Mouse (Mus musculus) midbrain, embryonic 13.5 days (tissue): Measurements from ENCODE around the gene Prkch. TPM values are rescaled to one million over a fixed set of nuclear protein-coding genes. Genes with fewer than 3 reads are reported as not detected.

ENCODE experiments used
- ATAC-seq: fragments of 200-750 bp; cut with Nextera tagmentation; 2 replicates; pipeline ENCODE4 v1.8.0; 2017; ENCODE audit warnings: mild to moderate bottlenecking, moderate TSS enrichment, moderate library complexity
- H3K27ac ChIP-seq: fragments of 300-500 bp; sonication (generic); 2 replicates; pipeline ENCODE4 v1.5.1; 2015; ENCODE audit warnings: inconsistent platforms, mild to moderate bottlenecking, moderate library complexity
- H3K27me3 ChIP-seq: fragments of 300-500 bp; sonication (generic); 2 replicates; pipeline ENCODE4 v1.6.1; 2015; ENCODE audit warnings: mild to moderate bottlenecking, inconsistent platforms
- H3K36me3 ChIP-seq: fragments of 300-500 bp; sonication (generic); 2 replicates; pipeline ENCODE4 v1.6.1; 2015; ENCODE audit warnings: mild to moderate bottlenecking, inconsistent platforms
- H3K4me1 ChIP-seq: fragments of 300-500 bp; sonication (generic); replicated peaks from 2 replicates; pipeline ENCODE4 v1.6.1; 2015; ENCODE audit warnings: inconsistent platforms
- H3K4me2 ChIP-seq: fragments of 300-500 bp; sonication (generic); replicated peaks from 2 replicates; pipeline ENCODE4 v1.6.1; 2015; ENCODE audit warnings: moderate library complexity, mild to moderate bottlenecking, inconsistent platforms
- H3K4me3 ChIP-seq: fragments of 300-500 bp; sonication (generic); replicated peaks from 2 replicates; pipeline ENCODE4 v1.5.1; 2015; ENCODE audit warnings: mild to moderate bottlenecking, inconsistent platforms
- H3K9ac ChIP-seq: fragments of 300-500 bp; sonication (generic); replicated peaks from 2 replicates; pipeline ENCODE4 v1.6.1; 2015; ENCODE audit warnings: mild to moderate bottlenecking, inconsistent platforms
- H3K9me3 ChIP-seq: fragments of 300-500 bp; sonication (generic); 2 replicates; pipeline ENCODE4 v1.6.1; 2016; ENCODE audit warnings: mild to moderate bottlenecking, inconsistent platforms
- WGBS: fragments of 180-500 bp; shearing (Covaris S2); methylation state at CpG from one replicate; pipeline ENCODE4 v1.1.7; 2015; 5-methylcytosine and 5-hydroxymethylcytosine counted together
- polyA plus RNA-seq: library from polyadenylated mRNA; unstranded; fragments of >200 nt; fragmentation: Nextera tagmentation; extraction: Ambion mirVana; gene quantifications from 2 replicates; pipeline ENCODE4 v1.2.1, GENCODE M21; 2015

The Prkch gene
- polyA plus RNA-seq, 1 experiment from 2014 or later = 5.5 TPM

- no peaks in the 10 kb centered on the region for H3K36me3 ChIP-seq
- no peaks in the 10 kb centered on the region for H3K9me3 ChIP-seq
- no peak overlapping the region for H3K9ac ChIP-seq
- H3K4me1 ChIP-seq = peaks cover 16% of the 10 kb centered on the region
- ATAC-seq = no peak
- H3K27ac ChIP-seq = no peak overlapping the region
- no peak overlapping the region for H3K4me2 ChIP-seq
- 79% methylated on average over 12 of the region's 12 CpGs for WGBS
- H3K4me3 ChIP-seq = no peak overlapping the region
- H3K27me3 ChIP-seq = no peaks in the 10 kb centered on the region
Measured at GRCm38 (mm10) chr12:73604762-73605161, 20.2 kb downstream of the Prkch start.

- H3K4me2 ChIP-seq = no peak overlapping the region
- H3K9me3 ChIP-seq = no peaks in the 10 kb centered on the region
- WGBS = 81% methylated on average over 4 of the region's 4 CpGs
- no peak for ATAC-seq
- H3K36me3 ChIP-seq = no peaks in the 10 kb centered on the region
- no peak overlapping the region for H3K27ac ChIP-seq
- H3K4me3 ChIP-seq = no peak overlapping the region
- no peaks in the 10 kb centered on the region for H3K27me3 ChIP-seq
- no peak overlapping the region for H3K9ac ChIP-seq
- H3K4me1 ChIP-seq = peaks cover 14% of the 10 kb centered on the region
Measured at GRCm38 (mm10) chr12:73605174-73605573, 20.6 kb downstream of the Prkch start.

GRCm38 (mm10) chr12:73607381-73608064, 22.9 kb downstream of the Prkch start:
- Histone ChIP-seq H3K4me1 (peaks cover 9% of the 10 kb centered on the region), H3K9me3 (no peaks in the 10 kb centered on the region), H3K9ac (no peak overlapping the region), H3K27me3 (no peaks in the 10 kb centered on the region), H3K4me2 (no peak overlapping the region), H3K4me3 (no peak overlapping the region), H3K27ac (no peak overlapping the region), H3K36me3 (no peaks in the 10 kb centered on the region)
- WGBS = 63% methylated on average over 13 of the region's 13 CpGs
- ATAC-seq = no peak

- peaks cover 9% of the 10 kb centered on the region for H3K4me1 ChIP-seq
- 6% methylated on average over 4 of the region's 4 CpGs for WGBS
- H3K9me3 ChIP-seq = no peaks in the 10 kb centered on the region
- no peak overlapping the region for H3K9ac ChIP-seq
- H3K27ac ChIP-seq = no peak overlapping the region
- ATAC-seq = 0 out of 2 replicates have a peak, but pooled peaks have one; percentile 37
- no peaks in the 10 kb centered on the region for H3K36me3 ChIP-seq
- no peaks in the 10 kb centered on the region for H3K27me3 ChIP-seq
- no peak overlapping the region for H3K4me3 ChIP-seq
- H3K4me2 ChIP-seq = no peak overlapping the region
Measured at GRCm38 (mm10) chr12:73608065-73608397, 23.4 kb downstream of the Prkch start.

GRCm38 (mm10) chr12:73609262-73609661, 24.7 kb downstream of the Prkch start:
- Histone ChIP-seq H3K4me2 (no peak overlapping the region), H3K4me3 (no peak overlapping the region), H3K36me3 (no peaks in the 10 kb centered on the region), H3K4me1 (peaks cover 9% of the 10 kb centered on the region), H3K27me3 (no peaks in the 10 kb centered on the region), H3K27ac (no peak overlapping the region), H3K9ac (no peak overlapping the region), H3K9me3 (no peaks in the 10 kb centered on the region)
- ATAC-seq = no peak
- WGBS = 92% methylated on average over 3 of the region's 3 CpGs

DNA sequence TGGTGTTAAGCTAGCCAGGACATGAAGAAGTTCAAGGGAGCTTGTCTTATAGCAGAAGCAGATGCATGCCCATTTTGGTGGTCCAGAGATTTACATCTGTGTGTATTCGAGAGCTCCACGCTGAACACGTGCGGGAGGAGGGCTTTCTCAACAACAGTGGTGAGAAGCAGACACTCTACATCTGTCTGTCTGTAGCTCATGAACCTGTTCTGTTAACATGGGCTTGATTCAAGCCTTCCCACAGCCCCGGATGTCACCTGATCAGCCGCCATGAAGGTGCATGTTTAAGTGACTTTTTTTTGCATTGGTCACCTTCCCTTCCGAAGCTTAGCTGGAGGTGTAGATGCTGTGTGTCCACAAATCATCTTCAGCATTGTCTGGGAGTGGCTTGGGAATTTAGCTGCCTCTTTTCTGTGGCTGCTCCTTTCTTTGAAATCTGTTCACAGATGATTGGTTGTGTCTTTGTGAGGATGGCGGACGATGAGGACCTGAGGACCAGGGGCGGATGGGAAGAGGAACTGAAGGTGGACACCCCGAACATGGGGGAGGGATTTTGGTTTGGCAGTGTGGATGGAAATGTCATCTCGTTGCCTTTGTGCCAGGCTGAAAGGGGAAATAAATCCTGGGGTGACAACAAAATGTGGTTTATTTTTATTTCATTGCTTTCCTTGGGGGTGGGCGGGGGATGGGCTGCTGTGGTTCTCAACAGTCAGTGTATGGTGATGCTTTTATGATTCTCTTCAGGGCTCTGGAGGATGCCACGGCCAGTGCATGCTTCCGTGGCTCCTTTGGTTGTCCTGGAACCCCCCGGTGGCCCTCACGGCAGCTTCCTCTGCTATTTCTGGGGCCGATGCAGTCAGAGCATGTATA, 25.3 kb downstream of the Prkch start:
- no peak for ATAC-seq
- H3K9me3 ChIP-seq = no peaks in the 10 kb centered on the region
- H3K9ac ChIP-seq = no peak overlapping the region
- no peaks in the 10 kb centered on the region for H3K36me3 ChIP-seq
- no peak overlapping the region for H3K4me3 ChIP-seq
- 75% methylated on average over 18 of the region's 18 CpGs for WGBS
- H3K27me3 ChIP-seq = no peaks in the 10 kb centered on the region
- H3K27ac ChIP-seq = no peak overlapping the region
- peaks cover 9% of the 10 kb centered on the region for H3K4me1 ChIP-seq
- H3K4me2 ChIP-seq = no peak overlapping the region

DNA sequence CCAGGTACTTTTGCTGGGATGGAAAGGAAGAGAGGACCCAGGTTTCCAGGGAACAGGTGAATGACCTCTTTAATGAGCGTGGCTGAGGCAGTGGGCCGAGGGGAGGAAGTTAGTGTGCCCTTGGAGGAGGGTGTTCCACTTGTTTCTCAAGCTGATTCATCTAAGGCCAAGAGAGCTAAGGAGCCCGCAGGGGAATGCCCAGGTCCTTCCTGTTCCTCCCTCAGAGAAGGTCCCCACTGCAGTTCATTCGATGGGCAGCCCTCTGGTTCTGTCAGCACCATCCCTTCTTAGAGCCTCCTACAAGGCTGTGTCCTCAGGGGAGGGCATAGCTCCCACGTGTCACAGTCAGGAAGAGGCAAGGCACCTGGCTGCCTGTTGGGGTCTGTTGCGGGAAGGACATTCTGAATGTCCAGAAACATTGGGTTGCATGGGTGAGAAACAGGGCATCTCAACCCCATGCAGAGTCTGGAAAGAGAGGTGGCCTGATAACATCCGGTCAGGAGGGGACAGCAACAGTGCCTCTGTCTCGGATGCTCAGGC, 26.3 kb downstream of the Prkch start:
- Histone ChIP-seq H3K9me3 (no peaks in the 10 kb centered on the region), H3K27ac (no peak overlapping the region), H3K36me3 (no peaks in the 10 kb centered on the region), H3K4me2 (no peak overlapping the region), H3K4me3 (no peak overlapping the region), H3K27me3 (no peaks in the 10 kb centered on the region), H3K9ac (no peak overlapping the region), H3K4me1 (peaks cover 9% of the 10 kb centered on the region)
- no peak for ATAC-seq
- 85% methylated on average over 8 of the region's 8 CpGs for WGBS

- Histone ChIP-seq H3K27me3 (no peaks in the 10 kb centered on the region), H3K4me1 (peaks cover 9% of the 10 kb centered on the region)
- WGBS = 87% methylated on average over 3 of the region's 3 CpGs
Measured at GRCm38 (mm10) chr12:73611741-73612140, 27.1 kb downstream of the Prkch start.

GRCm38 (mm10) chr12:73613183-73613582, 28.6 kb downstream of the Prkch start:
- H3K27me3 ChIP-seq = no peaks in the 10 kb centered on the region
- no peak for ATAC-seq
- no peak overlapping the region for H3K4me2 ChIP-seq
- peaks cover 1% of the 10 kb centered on the region for H3K4me1 ChIP-seq
- H3K9ac ChIP-seq = no peak overlapping the region
- H3K4me3 ChIP-seq = no peak overlapping the region
- no peaks in the 10 kb centered on the region for H3K36me3 ChIP-seq
- H3K27ac ChIP-seq = no peak overlapping the region
- 91% methylated on average over 6 of the region's 6 CpGs for WGBS
- no peaks in the 10 kb centered on the region for H3K9me3 ChIP-seq

More at GRCm38 (mm10) chr12:73611741-73612140, 27.1 kb downstream of the Prkch start:
- ATAC-seq = no peak
- Histone ChIP-seq H3K9me3 (no peaks in the 10 kb centered on the region), H3K36me3 (no peaks in the 10 kb centered on the region), H3K4me3 (no peak overlapping the region), H3K9ac (no peak overlapping the region), H3K4me2 (no peak overlapping the region), H3K27ac (no peak overlapping the region)

GRCm38 (mm10) chr12:73617652-73618051, 33.1 kb downstream of the Prkch start:
- H3K9me3 ChIP-seq = no peaks in the 10 kb centered on the region
- no peaks in the 10 kb centered on the region for H3K27me3 ChIP-seq
- no peaks in the 10 kb centered on the region for H3K4me1 ChIP-seq
- no peak for ATAC-seq
- H3K4me2 ChIP-seq = no peak overlapping the region
- H3K36me3 ChIP-seq = no peaks in the 10 kb centered on the region
- no peak overlapping the region for H3K4me3 ChIP-seq
- no peak overlapping the region for H3K27ac ChIP-seq
- no peak overlapping the region for H3K9ac ChIP-seq
- 67% methylated on average over 10 of the region's 10 CpGs for whole genome bisulfite sequencing

GRCm38 (mm10) chr12:73625277-73626032, 40.9 kb downstream of the Prkch start:
- H3K27ac ChIP-seq = no peak overlapping the region
- ATAC-seq = no peak
- H3K4me1 ChIP-seq = no peaks in the 10 kb centered on the region
- no peak overlapping the region for H3K9ac ChIP-seq
- H3K36me3 ChIP-seq = no peaks in the 10 kb centered on the region
- H3K4me2 ChIP-seq = no peak overlapping the region
- H3K4me3 ChIP-seq = no peak overlapping the region
- 91% methylated on average over 6 of the region's 6 CpGs for WGBS
- H3K27me3 ChIP-seq = no peaks in the 10 kb centered on the region
- no peaks in the 10 kb centered on the region for H3K9me3 ChIP-seq

GRCm38 (mm10) chr12:73627902-73628301, 43.3 kb downstream of the Prkch start:
- Histone ChIP-seq H3K36me3 (no peaks in the 10 kb centered on the region), H3K4me3 (no peak overlapping the region), H3K4me1 (no peaks in the 10 kb centered on the region), H3K27ac (no peak overlapping the region), H3K4me2 (no peak overlapping the region), H3K27me3 (no peaks in the 10 kb centered on the region), H3K9me3 (no peaks in the 10 kb centered on the region), H3K9ac (no peak overlapping the region)
- ATAC-seq = no peak
- 88% methylated on average over 14 of the region's 14 CpGs for WGBS
